Mouse (Mus musculus) megakaryocyte-erythroid progenitor cell, adult 5 weeks (primary cell): ENCODE measurements around the gene Bicdl2. TPM values are rescaled to one million over a fixed set of nuclear protein-coding genes. Genes with fewer than 3 reads are reported as not detected.

ENCODE experiments used
- polyA plus RNA-seq: library from polyadenylated mRNA; stranded (reverse); fragments of >175 nt; gene quantifications from 2 replicates; pipeline ENCODE4 v1.2.3, GENCODE M21; 2012

Bicdl2 gene
- polyA plus RNA-seq = 0.12 TPM in 1 of 2 replicates, not detected in the other

GRCm38 (mm10) chr17:23660117-23660875 is at the start of gene Bicdl2:
Bicdl2 (plus strand) TSS chr17:23660506.

GRCm38 (mm10) chr17:23644613-23645495 is 15.5 kb upstream of the Bicdl2 start, which contains the start of gene Mmp25:
Mmp25 (minus strand) TSS chr17:23645277.

GRCm38 (mm10) chr17:23673424-23674073 is 13.2 kb downstream of the Bicdl2 start, which contains the start of the genes Hcfc1r1 and Thoc6:
Hcfc1r1 (plus strand) TSS chr17:23673596.
Thoc6 (minus strand) TSS chr17:23673882.

GRCm38 (mm10) chr17:23677236-23677679 is 17.0 kb downstream of the Bicdl2 start, which contains the start of gene Tnfrsf12a:
Tnfrsf12a (minus strand) TSS chr17:23677468.

GRCm38 (mm10) chr17:23679127-23679835 is 19.0 kb downstream of the Bicdl2 start, which contains the start of gene Cldn6:
Cldn6 (plus strand) TSS chr17:23679249.

GRCm38 (mm10) chr17:23683856-23684672 is 23.8 kb downstream of the Bicdl2 start, which contains the start of gene Cldn9:
Cldn9 (minus strand) TSS chr17:23684026.

Other genes with a start within 250 kb of the Bicdl2 start
- not detected in 2 replicates for gene Vmn2r117, start 180.8 kb upstream of the Bicdl2 start, polyA plus RNA-seq
- 14.9 and 16.4 TPM in 2 replicates for gene Zfp213, start 96.3 kb upstream of the Bicdl2 start, polyA plus RNA-seq
- 0.21 and 0.53 TPM in 2 replicates for gene Zfp13, start 61.0 kb upstream of the Bicdl2 start, polyA plus RNA-seq
- gene Zscan10, start 59.6 kb upstream of the Bicdl2 start, polyA plus RNA-seq = 0.04 TPM in 1 of 2 replicates, not detected in the other
- 3.6 and 6.2 TPM in 2 replicates for gene Mmp25, start 15.2 kb upstream of the Bicdl2 start, polyA plus RNA-seq
- 198 and 201 TPM in 2 replicates for gene Hcfc1r1, start 13.1 kb downstream of the Bicdl2 start, polyA plus RNA-seq
- 85.4 and 101 TPM in 2 replicates for gene Thoc6, start 13.4 kb downstream of the Bicdl2 start, polyA plus RNA-seq
- 59.9 and 90.1 TPM in 2 replicates for gene Tnfrsf12a, start 17.0 kb downstream of the Bicdl2 start, polyA plus RNA-seq
- not detected in 2 replicates for gene Cldn6, start 18.7 kb downstream of the Bicdl2 start, polyA plus RNA-seq
- not detected in 2 replicates for gene Cldn9, start 23.5 kb downstream of the Bicdl2 start, polyA plus RNA-seq
- gene 1520401A03Rik, start 62.3 kb downstream of the Bicdl2 start, polyA plus RNA-seq = 0.04 TPM in 1 of 2 replicates, not detected in the other
- gene Pkmyt1, start 65.8 kb downstream of the Bicdl2 start, polyA plus RNA-seq = 234 and 248 TPM in 2 replicates
- gene Paqr4, start 80.4 kb downstream of the Bicdl2 start, polyA plus RNA-seq = 6.6 and 11.9 TPM in 2 replicates
- gene Kremen2, start 85.3 kb downstream of the Bicdl2 start, polyA plus RNA-seq = 0.10 and 0.19 TPM in 2 replicates
- 48.3 and 66.6 TPM in 2 replicates for gene Flywch1, start 111.1 kb downstream of the Bicdl2 start, polyA plus RNA-seq
- gene Flywch2, start 125.6 kb downstream of the Bicdl2 start, polyA plus RNA-seq = 13.9 and 18.9 TPM in 2 replicates
- 226 and 408 TPM in 2 replicates for gene Srrm2, start 130.0 kb downstream of the Bicdl2 start, polyA plus RNA-seq
- 607 and 611 TPM in 2 replicates for gene Elob, start 168.6 kb downstream of the Bicdl2 start, polyA plus RNA-seq
- gene Prss33, start 175.6 kb downstream of the Bicdl2 start, polyA plus RNA-seq = not detected in 2 replicates
- not detected in 2 replicates for gene Prss32, start 183.3 kb downstream of the Bicdl2 start, polyA plus RNA-seq
- not detected in 2 replicates for gene Prss41, start 183.7 kb downstream of the Bicdl2 start, polyA plus RNA-seq
- gene Prss21, start 207.6 kb downstream of the Bicdl2 start, polyA plus RNA-seq = not detected in 2 replicates
- gene Dcpp1, start 220.4 kb downstream of the Bicdl2 start, polyA plus RNA-seq = not detected in 2 replicates
- gene Dcpp2, start 220.4 kb downstream of the Bicdl2 start, polyA plus RNA-seq = not detected in 2 replicates